Comparison of ENCODE assay signal across 21 mouse cellular contexts in genomic region chr5:66098094-66098871, GRCm38 (mm10).
DNase-seq lines count a peak whose midpoint lies in the region; ATAC-seq and TF ChIP-seq lines count a peak whose summit lies in the region.
"Had no signal": no experiment of that assay in that cellular context is flagged by ENCODE, and none has a peak within 500 bp of the region (broad histone marks: within the 10 kb centered on the region; RNA-seq: fewer than 3 reads in every experiment).

No protein-coding gene starts in this region.

- no peak overlapping the region for H3K4me3 ChIP-seq in lung, postnatal 0 days (ENCODE audit: low read depth, low read length)
- H3K4me3 ChIP-seq in kidney, adult 2 months (ENCODE audit: insufficient read depth, low read depth, low read length), result no peak overlapping the region
- no peak overlapping the region for H3K4me3 ChIP-seq in forebrain, postnatal 0 days (ENCODE audit: low read depth, low read length)
- H3K4me3 ChIP-seq: embryonic facial prominence, embryonic 15.5 days; heart, embryonic 12.5 days; limb, embryonic 12.5 days; liver, embryonic 15.5 days; megakaryocyte, embryonic 14.5 days; neural tube, embryonic 12.5 days had no signal

- H3K9me3 ChIP-seq in lung, postnatal 0 days (ENCODE audit: low read length), result no peaks in the 10 kb centered on the region
- no peaks in the 10 kb centered on the region for H3K9me3 ChIP-seq in forebrain, postnatal 0 days (ENCODE audit: low read length)
- H3K9me3 ChIP-seq: embryonic facial prominence, embryonic 15.5 days; heart, embryonic 12.5 days; limb, embryonic 12.5 days; liver, embryonic 15.5 days; neural tube, embryonic 12.5 days had no signal

- H3K27ac ChIP-seq in lung, postnatal 0 days (ENCODE audit: low read length), result no peak overlapping the region
- H3K27ac ChIP-seq in kidney, adult 2 months (ENCODE audit: insufficient read depth, low read depth, low read length), result peak overlapping the region; percentile 89
- H3K27ac ChIP-seq in forebrain, postnatal 0 days (ENCODE audit: low read depth, low read length), result no peak overlapping the region
- H3K27ac ChIP-seq: embryonic facial prominence, embryonic 15.5 days; hindbrain, embryonic 14.5 days; limb, embryonic 12.5 days; liver, embryonic 15.5 days; neural tube, embryonic 12.5 days had no signal

- TF ChIP-seq EP300 in lung, postnatal 0 days (IDR thresholded peaks at IDR 0.05), result peak; percentile 56; the same call in 1 of the 2 replicates

- H3K4me2 ChIP-seq in lung, postnatal 0 days (replicated peaks; ENCODE audit: low read depth, low read length), result no peak overlapping the region
- no peak overlapping the region for H3K4me2 ChIP-seq in forebrain, postnatal 0 days (ENCODE audit: low read depth)
- H3K4me2 ChIP-seq: embryonic facial prominence, embryonic 15.5 days; heart, embryonic 12.5 days; hindbrain, embryonic 14.5 days; limb, embryonic 12.5 days; liver, embryonic 15.5 days; neural tube, embryonic 12.5 days had no signal

- H3K9ac ChIP-seq in lung, postnatal 0 days (replicated peaks; ENCODE audit: low read depth), result no peak overlapping the region
- no peak overlapping the region for H3K9ac ChIP-seq in forebrain, postnatal 0 days
- H3K9ac ChIP-seq: embryonic facial prominence, embryonic 15.5 days; heart, embryonic 12.5 days; hindbrain, embryonic 14.5 days; limb, embryonic 12.5 days; liver, embryonic 15.5 days; neural tube, embryonic 12.5 days had no signal

- no peak for TF ChIP-seq POLR2A in kidney, adult 2 months (IDR thresholded peaks at IDR 0.05; ENCODE audit: low read depth, low read length)

- no peak for TF ChIP-seq CTCF in lung, postnatal 0 days (IDR thresholded peaks at IDR 0.05)
- TF ChIP-seq CTCF in kidney, adult 2 months (conservative IDR thresholded peaks at IDR 0.05; ENCODE audit: insufficient read depth, insufficient read length, low read depth, low read length), result no peak
- TF ChIP-seq CTCF in forebrain, postnatal 0 days (IDR thresholded peaks at IDR 0.05; ENCODE audit: low read depth), result no peak

- WGBS in lung, postnatal 0 days, result 43% methylated on average over 7 of the region's 7 CpGs
- 16% methylated on average over 7 of the region's 7 CpGs for WGBS in kidney, adult 2 months
- 84% methylated on average over 7 of the region's 7 CpGs for WGBS in forebrain, postnatal 0 days

- intact Hi-C loops in left cerebral cortex, postnatal 4 days (cut with DNase I), result no loop called here
- intact Hi-C loops in gastrocnemius, postnatal 14 days (cut with DNase I; ENCODE audit: low total_unique reads), result no loop called here

- ATAC-seq in lung, postnatal 0 days, result peak; percentile 63
- ATAC-seq in forebrain, postnatal 0 days, result no peak
- ATAC-seq: forebrain, embryonic 16.5 days had no signal

- DNase-seq in lung, postnatal 0 days (ENCODE audit: low spot score), result peak; percentile 59
- no peak for DNase-seq in lung, postnatal 25 days (ENCODE audit: low spot score)
- peak; percentile 95 for DNase-seq in kidney, adult 2 months
- peak; percentile 69 for DNase-seq in kidney, postnatal 10 days
- DNase-seq in left cerebral cortex, postnatal 4 days, result no peak
- DNase-seq in gastrocnemius, postnatal 14 days, result no peak
- DNase-seq in forebrain, postnatal 0 days, result no peak
- DNase-seq: cerebellum, adult 18-20 months; cerebellum, postnatal 25 days; embryo, embryonic 11 days; lung, postnatal 14 days; thymus, postnatal 36 days had no signal

- H3K27me3 ChIP-seq in lung, postnatal 0 days (replicated peaks; ENCODE audit: insufficient read depth, low read length), result no peaks in the 10 kb centered on the region
- H3K27me3 ChIP-seq in kidney, adult 2 months (replicated peaks; ENCODE audit: control insufficient read depth, insufficient read depth, low read length), result no peaks in the 10 kb centered on the region
- no peaks in the 10 kb centered on the region for H3K27me3 ChIP-seq in forebrain, postnatal 0 days (ENCODE audit: insufficient read depth, low read length)
- H3K27me3 ChIP-seq: CH12.LX; embryonic facial prominence, embryonic 15.5 days; heart, embryonic 12.5 days; limb, embryonic 12.5 days; liver, embryonic 15.5 days; neural tube, embryonic 12.5 days had no signal

- no peaks in the 10 kb centered on the region for H3K36me3 ChIP-seq in lung, postnatal 0 days (ENCODE audit: insufficient read depth, low read length)
- H3K36me3 ChIP-seq in kidney, adult 2 months (ENCODE audit: control insufficient read depth, insufficient read depth, low read length), result no peaks in the 10 kb centered on the region
- H3K36me3 ChIP-seq in forebrain, postnatal 0 days (ENCODE audit: insufficient read depth), result no peaks in the 10 kb centered on the region
- H3K36me3 ChIP-seq: embryonic facial prominence, embryonic 15.5 days; heart, embryonic 12.5 days; limb, embryonic 12.5 days; liver, embryonic 15.5 days; neural tube, embryonic 12.5 days had no signal

- no peaks in the 10 kb centered on the region for H3K4me1 ChIP-seq in lung, postnatal 0 days (ENCODE audit: insufficient read depth, low read depth, low read length)
- peaks cover 42% of the 10 kb centered on the region for H3K4me1 ChIP-seq in kidney, adult 2 months (ENCODE audit: control insufficient read depth, insufficient read depth, low read length)
- H3K4me1 ChIP-seq in forebrain, postnatal 0 days (ENCODE audit: insufficient read depth), result no peaks in the 10 kb centered on the region
- H3K4me1 ChIP-seq: embryonic facial prominence, embryonic 15.5 days; heart, embryonic 12.5 days; neural tube, embryonic 12.5 days had no signal

Comparison
In these comparisons a context has a peak if more than half of its experiments do, and no peak if none do; other contexts are left out.
1. DNase-seq: peak in lung, postnatal 0 days (single experiment), kidney, adult 2 months (single experiment) and kidney, postnatal 10 days (single experiment); none in lung, postnatal 25 days (single experiment), left cerebral cortex, postnatal 4 days (single experiment), gastrocnemius, postnatal 14 days (single experiment) and forebrain, postnatal 0 days (single experiment).